Comparison of ENCODE assay signal across 19 mouse cellular contexts in genomic region chr6:17853587-17854274, GRCm38 (mm10).
"Had no signal": no experiment of that assay in that cellular context is flagged by ENCODE, and none has a peak within 500 bp of the region (broad histone marks: within the 10 kb centered on the region; RNA-seq: fewer than 3 reads in every experiment).

No protein-coding gene starts in this region.

- H3K4me1 ChIP-seq: lung, embryonic 15.5 days; megakaryocyte, embryonic 14.5 days; midbrain, embryonic 13.5 days; midbrain, embryonic 15.5 days; neural tube, embryonic 12.5 days had no signal

- ATAC-seq: lung, postnatal 0 days; midbrain, embryonic 13.5 days; midbrain, embryonic 15.5 days had no signal

- H3K4me2 ChIP-seq: lung, embryonic 15.5 days; midbrain, embryonic 11.5 days; midbrain, embryonic 13.5 days; midbrain, embryonic 15.5 days; neural tube, embryonic 12.5 days had no signal

- H3K27me3 ChIP-seq: lung, embryonic 15.5 days; megakaryocyte, embryonic 14.5 days; midbrain, embryonic 13.5 days; midbrain, embryonic 15.5 days; neural tube, embryonic 12.5 days had no signal

- DNase-seq: lung, adult 2 months; lung, postnatal 14 days; lung, postnatal 36 days; retina, postnatal 1 day; right cerebral cortex, adult 18-20 months; right cerebral cortex, postnatal 25 days; right cerebral cortex, postnatal 4 days; spleen, adult 18-20 months; thymus, adult 18-20 months; thymus, postnatal 14 days; thymus, postnatal 36 days had no signal

- H3K9me3 ChIP-seq: lung, embryonic 15.5 days; megakaryocyte, embryonic 14.5 days; midbrain, embryonic 13.5 days; midbrain, embryonic 15.5 days; neural tube, embryonic 12.5 days had no signal

- H3K9ac ChIP-seq: lung, embryonic 15.5 days; midbrain, embryonic 13.5 days; midbrain, embryonic 15.5 days; neural tube, embryonic 12.5 days had no signal

- H3K27ac ChIP-seq: lung, embryonic 15.5 days; macrophage; midbrain, embryonic 13.5 days; midbrain, embryonic 15.5 days; neural tube, embryonic 12.5 days had no signal

- H3K4me3 ChIP-seq: lung, embryonic 15.5 days; megakaryocyte, embryonic 14.5 days; midbrain, embryonic 13.5 days; midbrain, embryonic 15.5 days; neural tube, embryonic 12.5 days had no signal
